Mouse (Mus musculus): Measurements from ENCODE around the gene Wnt5b.

Gene Wnt5b

DNA sequence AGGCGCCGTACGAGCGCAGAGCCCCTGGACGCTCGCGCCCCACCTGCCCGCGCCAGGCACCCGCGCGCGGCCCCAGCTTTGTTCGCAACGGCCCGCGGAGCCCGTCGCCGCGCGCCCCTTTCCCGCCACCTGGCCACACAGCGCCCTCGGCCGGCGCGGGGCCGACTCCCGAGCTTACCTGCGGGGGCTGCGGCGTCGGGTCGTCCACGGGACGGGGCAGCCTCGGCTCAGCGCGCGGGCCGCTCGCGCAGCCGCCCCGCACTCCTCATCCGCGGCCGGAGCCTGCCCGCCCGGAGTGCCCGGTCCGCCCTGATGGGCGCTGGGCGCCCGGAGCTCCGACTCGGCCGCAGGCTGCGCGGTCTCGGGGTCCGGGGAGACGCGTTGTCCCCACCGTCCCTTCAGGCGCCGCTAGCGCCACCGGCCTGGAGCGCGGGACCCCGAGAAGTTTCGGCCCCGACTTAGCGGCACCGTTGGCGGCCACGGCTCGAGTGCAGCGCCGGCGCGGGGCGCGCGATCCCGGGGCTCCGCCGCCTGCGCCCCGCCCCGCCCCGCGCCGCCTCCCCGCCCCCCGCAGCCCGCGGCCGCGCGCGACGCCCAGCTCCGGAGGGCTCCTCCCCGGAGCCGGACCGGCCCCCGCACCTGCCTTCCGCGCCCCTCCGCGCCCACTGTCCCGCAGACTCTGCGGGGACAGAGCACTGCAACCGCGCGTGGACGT lies at the start of gene Wnt5b:
TSS of gene Wnt5b (minus strand) at position 545 of the 715 bp plus-strand sequence.
- DNase-seq (ENCODE audit: low spot score in 2 of 2) = no peak

DNA sequence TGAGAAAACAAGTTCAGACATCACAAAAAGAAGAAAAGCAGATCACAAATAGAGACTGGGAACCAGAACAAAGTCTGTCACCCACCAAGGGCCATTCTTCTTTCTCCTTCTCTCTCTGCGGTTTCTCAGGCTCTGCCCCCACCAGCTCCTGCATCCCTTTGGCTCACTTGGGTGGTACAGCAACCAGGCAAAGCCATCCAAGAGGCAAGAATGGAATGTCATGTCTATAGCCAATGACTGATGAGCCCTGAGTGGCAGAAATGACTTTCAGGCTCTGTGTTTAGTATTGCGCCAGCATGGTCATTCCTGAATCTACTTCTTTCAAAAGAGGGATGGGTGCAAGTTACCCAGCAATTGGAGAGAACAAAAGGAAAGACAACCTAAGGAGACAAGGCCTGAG lies 46.7 kb upstream of the Wnt5b start:
- DNase-seq (ENCODE audit: low spot score in 2 of 2) = no peak

DNA sequence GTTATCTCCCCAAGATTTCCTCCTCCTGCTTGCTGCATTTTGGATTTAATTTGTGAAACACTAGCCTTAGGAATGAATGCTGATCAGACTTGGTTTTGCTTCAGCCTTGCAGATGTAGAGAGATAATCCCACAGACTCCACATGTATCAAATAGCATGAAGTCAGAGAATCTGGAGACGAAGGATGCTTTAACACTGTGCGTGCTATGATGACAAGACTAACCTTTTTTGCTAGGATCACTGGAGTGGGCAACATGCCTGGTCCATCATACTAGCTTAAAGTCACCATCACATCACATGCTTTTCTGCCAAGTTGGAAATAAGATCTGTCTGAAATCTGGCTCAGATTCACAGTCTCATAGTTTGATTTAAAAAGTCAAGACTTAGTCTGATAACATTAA lies 43.8 kb upstream of the Wnt5b start:
- no peak for DNase-seq (ENCODE audit: low spot score in 2 of 2)

DNA sequence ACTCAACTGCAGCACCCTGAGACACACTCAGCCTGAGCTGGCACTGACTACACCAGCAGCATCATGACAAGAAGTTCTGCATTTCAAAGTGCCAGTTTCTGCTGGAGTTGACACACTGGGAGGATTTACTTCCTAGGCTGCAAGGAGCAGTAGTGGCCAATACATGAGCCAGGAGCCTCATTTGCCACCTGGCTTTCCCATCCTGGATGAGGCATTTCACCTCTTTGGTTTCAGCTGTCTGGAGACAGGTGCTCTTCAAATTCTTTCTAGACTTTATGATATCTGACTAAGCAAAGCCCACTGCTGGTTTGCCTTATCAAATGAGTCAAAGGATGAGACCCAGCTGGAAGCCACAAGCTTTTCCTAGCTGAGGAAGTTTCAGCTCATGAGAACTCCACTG lies 43.3 kb upstream of the Wnt5b start:
- DNase-seq (ENCODE audit: low spot score in 2 of 2) = no peak

DNA sequence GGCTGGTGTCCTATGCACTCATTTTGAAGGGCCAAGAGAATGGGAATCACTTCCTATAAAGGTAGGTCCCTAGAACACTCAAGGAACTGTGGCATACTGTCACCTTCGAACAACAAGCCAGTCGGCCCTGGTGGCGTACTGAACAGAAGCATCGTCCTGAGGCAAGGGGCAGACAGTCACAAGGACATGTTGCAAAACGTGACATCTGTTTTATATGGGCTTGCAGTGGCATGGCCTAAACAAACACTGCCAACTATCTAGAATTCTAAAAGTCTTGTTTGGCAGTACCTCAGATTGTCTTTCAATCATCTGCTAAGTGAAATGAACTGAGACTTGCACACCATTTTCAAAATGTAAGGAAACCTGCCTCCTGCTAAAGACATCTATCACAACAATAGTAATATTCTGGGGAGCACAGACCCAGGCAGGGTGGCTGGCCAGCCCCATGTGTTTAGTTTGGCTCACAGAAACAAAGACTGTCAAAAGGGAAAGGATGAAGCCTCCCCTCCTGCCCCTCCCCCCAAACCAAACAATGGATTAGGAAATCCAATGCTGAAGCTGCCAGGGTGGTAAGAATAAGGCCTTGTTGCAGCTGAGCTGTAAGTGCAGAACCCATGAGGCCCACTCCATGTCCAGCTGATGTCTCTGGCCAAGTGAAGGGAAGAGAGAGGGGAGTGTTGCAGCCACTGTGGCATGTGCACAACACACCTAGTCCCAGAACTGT lies 41.7 kb upstream of the Wnt5b start:
- DNase-seq (ENCODE audit: low spot score in 2 of 2) = no peak

DNA sequence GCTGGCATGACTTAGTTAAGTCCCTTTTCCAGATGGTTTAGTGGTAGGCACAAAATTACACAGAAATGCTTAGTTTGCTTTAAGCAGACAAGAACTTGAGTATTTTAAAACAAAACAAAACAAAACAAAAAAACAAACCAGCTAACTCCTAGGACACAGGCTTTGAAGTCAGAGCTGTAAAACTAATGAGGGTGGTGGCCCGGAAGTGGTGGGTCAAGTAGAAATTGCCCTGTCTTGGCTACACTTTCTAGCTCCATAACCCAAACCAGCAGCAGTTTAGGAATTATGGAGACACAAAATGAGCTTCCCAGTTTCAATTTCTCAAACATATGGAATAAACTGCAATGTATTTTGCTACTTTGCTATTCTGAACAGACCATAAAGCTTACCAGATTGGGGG lies 39.9 kb upstream of the Wnt5b start:
- DNase-seq (ENCODE audit: low spot score in 2 of 2) = no peak

DNA sequence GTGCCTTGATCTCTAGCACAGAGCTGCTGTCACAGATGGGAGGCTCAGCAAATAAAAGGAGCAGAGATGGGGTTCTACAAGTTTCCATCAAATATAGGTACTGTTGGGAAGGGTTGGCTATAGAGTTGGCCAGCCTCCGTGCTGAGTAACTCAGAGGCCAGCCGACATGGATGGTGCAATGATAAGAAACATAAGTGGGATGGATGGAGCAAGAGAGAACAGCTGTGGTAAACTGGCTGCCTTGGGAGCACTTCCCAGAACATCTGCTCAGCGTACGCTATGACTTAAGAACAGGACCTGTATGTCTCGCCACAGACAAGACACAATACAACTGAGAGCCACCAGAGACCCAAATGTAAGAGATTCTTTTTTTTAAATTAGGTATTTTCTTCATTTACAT lies 39.0 kb upstream of the Wnt5b start:
- no peak for DNase-seq (ENCODE audit: low spot score in 2 of 2)

DNA sequence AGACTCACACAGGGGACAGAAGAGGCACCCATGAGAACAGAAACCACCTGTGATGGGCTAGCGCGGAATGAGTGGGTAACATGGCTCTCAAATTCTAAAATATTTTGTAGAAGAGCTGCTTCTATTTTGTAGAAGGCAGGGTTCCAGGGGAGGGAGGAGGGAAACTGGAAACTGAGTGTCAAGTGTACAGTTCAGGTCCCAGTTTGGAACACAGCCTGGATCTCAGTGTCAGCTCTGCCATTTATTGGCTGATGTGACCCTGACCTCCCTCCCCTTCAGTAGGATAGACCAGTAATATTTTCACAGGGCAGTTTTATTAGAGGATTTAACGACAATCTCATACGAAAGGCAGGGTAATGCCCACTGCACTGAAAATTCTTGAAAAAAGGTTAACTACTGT lies 32.6 kb upstream of the Wnt5b start:
- no peak for DNase-seq (ENCODE audit: low spot score in 2 of 2)

DNA sequence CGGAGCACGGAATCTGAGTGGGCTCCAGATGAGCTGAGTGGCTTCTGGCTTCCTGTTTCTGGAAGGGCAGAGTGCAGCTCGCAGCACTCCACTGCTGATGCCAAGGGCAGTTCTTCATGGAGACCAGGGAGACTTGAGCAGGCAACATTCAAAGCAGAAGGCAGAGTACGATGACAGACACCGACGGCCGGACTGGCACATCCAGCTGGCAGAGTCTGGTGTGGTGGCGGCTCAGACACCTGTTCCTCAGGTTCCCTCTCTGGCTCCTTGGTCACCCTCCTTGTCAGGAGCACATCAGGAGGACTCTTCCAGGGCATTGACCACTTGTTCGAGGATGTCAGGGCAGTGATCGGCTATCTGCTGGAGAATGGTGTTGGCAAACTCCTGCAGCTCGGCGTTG lies 31.2 kb upstream of the Wnt5b start:
- DNase-seq (ENCODE audit: low spot score in 2 of 2) = no peak

DNA sequence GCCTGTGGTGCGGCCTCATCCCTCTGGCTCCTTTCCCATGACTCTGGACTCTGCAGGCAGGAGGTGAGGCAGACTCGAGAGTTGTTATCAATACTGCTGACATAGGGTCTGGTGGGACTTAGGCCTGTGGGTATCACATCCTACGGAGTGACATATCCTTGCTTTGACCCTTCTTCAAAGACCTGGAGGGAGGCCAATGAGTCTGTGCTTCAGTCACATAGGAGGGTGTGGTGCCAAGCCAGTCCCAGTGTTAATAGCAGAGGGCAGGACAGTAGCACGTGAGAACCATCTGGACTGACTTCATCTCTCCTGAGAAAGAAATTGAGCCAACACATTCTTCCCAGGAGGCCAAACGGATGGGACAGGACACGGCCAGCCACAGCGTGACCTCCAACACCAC lies 28.1 kb upstream of the Wnt5b start:
- DNase-seq (ENCODE audit: low spot score in 2 of 2) = no peak

DNA sequence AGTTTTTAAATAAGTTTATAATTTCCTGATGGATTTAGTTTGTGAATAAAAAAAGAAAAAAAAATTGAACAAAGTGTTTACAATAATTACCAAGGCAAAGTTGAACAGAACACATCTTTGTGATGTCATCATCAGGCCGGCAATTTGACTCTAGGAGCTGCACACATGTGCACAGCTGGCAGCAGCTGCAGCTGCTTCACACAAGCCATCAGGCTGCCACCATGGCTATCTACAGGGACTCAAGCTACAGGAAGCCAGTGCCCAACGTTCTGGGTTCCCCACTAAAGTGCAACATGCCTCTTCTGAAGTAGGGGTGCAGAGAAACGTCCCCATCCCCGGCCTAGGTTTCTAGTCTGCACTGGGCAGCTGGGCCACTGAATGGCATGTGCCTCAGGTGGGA lies 26.6 kb upstream of the Wnt5b start:
- no peak for DNase-seq (ENCODE audit: low spot score in 2 of 2)

DNA sequence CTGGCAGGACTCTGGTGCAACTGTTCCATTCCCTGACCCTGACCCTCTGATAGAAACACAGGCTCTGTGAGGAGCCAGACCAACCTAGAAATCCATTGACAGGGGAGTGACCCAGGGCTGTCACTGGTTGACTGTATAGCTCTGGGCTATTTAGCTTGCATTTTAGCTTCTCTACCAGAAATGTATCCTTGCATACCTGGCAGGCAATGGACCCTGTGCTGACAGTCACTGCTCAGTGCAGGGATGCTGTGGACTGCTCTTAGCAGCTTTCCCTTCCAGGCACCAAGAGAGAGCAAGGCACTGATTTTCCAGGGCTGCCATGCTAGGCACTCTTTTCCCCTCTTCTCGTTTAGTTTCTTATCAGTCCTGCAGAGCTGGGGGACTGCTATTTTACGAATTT lies 24.2 kb upstream of the Wnt5b start:
- DNase-seq (ENCODE audit: low spot score in 2 of 2) = no peak

DNA sequence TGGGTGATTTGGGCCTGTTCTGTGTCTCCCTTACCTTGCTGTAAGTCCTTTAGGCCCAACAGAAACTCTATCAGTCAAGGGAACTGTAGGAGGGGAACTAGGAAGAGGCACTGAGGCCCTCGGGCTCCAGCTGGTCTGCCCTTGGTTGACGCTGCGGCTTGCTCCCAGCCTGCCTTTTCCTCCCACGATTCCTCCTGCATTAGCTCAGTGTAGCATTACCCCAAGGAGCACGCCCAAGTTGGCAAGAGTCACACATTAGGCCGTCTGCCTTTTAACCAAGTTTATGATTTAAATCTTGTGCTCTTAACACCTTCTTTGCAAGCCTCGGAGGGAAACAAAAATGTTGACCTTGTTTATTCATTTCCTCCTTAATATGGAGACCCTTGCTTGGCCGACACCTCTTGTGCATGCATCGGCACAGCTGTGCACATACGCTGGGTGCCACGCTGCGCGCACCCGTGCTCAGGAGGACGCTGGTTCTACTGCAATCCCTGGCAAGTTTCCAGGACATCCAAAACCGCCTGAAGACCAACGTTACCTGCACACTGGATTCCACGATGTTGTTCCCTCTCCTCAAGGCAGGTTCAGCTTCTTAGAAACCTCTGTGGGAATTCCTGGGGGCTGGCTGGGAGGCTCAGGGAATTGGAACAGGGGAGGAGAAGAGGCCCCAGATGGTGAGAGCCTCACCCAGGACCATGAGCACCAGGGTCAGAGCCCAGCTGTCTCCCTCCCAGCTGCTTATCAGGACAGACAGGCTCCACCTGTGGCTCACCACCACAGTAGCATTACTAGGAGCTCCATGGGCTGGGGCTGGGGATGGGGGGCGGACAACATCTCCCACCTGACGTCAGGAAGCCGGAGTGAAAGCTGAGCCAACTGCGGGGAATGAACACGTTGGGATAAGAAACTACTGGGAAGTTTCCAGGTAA lies 21.6 kb upstream of the Wnt5b start:
- DNase-seq (ENCODE audit: low spot score in 2 of 2) = no peak

DNA sequence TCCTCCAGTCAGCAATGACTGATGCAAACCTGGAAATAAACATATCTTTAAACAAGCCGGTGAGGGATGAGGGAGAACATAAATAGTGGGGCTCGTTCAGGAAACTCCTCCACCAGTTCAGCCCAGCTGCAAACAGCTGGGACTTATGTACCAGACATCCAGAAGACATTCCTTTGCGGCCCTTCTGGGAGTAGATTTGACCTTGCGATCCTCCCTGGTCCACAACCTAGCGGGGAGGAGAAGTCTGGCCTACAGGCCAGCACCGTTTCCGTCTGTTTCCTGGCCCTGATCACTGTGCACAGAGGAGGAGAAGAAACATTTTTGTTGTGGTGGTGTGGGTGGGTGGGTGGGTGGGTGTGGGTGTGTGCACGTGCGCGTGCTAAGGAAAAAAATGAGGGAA lies 18.4 kb upstream of the Wnt5b start:
- DNase-seq (ENCODE audit: low spot score in 2 of 2) = no peak

DNA sequence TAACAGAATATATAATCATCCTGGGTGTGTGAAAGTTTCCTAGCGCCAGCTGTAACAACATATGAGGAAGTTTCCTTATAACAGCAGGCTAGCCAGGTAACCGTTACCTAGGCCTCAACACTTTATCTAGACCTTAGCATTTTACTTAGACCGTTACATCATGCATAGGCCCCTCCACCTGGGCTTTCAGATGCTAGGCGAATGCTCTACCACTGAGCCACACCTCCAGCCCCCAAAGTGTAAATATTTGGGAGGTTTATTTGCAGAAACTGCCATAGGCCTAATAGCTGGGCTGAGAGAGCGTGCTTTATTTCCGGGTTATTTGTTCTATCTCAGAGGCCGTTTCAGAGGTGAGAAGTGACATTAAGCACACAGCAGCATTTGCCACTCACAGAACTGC lies 14.7 kb upstream of the Wnt5b start:
- DNase-seq (ENCODE audit: low spot score in 2 of 2) = no peak

DNA sequence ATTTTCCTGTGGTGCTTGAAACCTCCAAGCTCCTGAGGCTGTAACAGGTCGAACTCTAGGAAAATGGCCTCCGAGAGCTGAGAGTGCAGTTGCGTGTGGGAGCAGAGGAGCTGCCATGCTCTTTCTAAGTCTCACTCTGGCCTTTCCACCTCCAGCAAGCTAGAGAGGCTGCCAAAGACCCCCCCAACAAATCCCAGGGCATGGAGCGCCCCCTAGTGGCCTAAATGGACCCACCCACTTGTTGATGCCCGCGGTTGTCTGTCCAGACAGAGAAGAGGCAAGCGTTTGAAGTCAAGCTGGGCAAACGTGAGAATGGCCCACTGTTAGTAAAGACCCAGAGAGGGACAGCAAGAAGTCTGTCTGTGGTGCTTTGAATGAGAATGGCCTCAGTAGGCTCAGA lies 10.3 kb upstream of the Wnt5b start:
- DNase-seq (ENCODE audit: low spot score in 2 of 2) = no peak

DNA sequence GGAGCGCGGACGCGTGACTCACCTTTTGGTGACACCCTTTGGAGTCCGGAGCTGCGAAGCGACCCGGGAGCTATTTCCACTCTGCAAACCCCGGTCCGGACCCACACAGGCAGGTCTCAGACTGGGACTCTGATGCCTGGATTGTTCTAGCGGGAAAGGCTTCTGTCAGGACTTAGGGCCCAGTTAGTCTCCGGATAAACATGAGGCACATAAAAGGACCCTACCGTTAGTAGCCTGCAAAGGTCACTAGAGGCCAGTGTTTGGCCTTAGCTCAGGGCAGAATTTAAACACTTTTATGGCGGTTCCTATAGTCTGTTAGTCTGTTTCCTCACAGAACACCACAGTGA lies 344 bp upstream of the Wnt5b start:
- DNase-seq (ENCODE audit: low spot score in 2 of 2) = no peak

DNA sequence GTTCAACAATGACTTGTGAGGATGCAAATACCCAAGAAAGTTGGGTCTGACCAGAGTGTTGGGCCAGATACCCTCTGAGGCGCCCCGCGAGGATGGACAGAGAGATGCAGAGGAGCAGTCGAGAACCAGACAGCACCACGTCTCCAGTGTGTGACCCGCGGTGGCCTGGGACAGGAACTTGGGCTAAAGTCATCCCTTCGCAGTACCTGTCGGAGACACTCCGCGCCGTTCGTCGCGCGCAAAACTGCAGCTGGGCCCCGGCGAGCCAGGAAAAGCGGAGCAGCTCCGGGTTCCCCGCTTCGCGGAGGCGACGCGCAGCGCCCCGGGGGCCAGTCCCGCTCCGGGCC lies 718 bp downstream of the Wnt5b start:
- DNase-seq (ENCODE audit: low spot score in 2 of 2) = no peak

DNA sequence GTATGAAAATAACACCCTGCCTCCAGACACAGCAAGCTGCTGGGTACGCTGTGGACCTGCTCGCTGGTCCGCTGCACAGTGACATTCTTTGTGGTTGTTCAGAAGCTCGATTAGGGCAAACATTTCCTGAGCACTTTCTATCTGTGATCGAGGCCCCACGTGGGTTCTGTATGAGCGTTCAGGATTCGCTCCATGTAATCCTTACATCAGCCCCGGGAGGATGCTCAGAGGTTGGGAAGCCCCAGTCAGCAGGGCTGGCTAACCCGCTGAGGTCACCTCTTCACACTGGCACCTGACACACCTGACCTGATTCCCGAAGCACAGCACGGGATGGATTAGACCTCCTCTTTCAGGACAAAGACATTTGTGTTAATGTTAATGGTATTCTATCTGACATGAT lies 8.3 kb downstream of the Wnt5b start:
- no peak for DNase-seq (ENCODE audit: low spot score in 2 of 2)

DNA sequence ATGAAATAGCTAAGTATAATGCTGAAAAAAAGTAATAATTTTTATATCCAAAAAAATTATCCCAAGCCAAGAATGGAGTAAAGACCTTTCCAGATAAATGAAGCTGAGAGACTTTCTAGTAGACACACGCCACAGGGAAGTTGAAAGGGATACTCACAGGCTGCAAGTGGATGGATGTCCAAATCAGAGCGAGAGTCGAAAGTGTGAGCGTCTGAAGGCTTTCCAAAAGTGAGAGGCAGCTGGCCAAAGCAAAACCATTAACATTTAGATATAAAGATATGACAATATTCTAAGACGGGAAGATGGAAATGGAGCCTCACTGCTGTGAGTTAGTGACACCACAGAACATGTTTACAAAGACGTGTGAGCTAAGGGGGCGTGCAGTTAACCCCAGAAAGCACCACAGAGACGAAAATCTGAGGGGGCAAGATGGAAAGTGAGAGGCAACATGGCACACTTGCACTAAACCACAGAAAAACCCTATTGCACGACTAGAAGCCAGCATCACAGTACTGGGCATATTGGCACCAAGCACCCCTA lies 10.9 kb downstream of the Wnt5b start:
- no peak for DNase-seq (ENCODE audit: low spot score in 2 of 2)

DNA sequence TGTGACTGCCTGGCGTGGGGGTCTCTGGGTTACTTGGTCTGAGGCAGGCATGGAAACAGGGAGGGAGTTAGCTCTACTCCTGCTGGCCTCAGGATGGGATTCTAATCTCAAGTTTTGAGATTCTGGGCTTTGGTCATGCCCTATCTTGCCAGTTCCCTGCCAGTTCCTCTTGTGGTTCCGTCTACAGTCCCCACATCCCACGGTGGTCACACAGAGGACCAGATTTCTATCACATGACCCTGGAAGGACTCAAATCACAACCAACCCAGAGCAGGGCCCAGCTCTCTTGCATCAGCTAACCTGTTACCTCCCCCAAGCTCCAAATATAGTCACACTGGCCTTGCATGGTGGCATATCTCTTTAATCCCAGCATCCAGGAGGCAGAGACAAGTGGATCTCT lies 14.5 kb downstream of the Wnt5b start:
- no peak for DNase-seq (ENCODE audit: low spot score in 2 of 2)

DNA sequence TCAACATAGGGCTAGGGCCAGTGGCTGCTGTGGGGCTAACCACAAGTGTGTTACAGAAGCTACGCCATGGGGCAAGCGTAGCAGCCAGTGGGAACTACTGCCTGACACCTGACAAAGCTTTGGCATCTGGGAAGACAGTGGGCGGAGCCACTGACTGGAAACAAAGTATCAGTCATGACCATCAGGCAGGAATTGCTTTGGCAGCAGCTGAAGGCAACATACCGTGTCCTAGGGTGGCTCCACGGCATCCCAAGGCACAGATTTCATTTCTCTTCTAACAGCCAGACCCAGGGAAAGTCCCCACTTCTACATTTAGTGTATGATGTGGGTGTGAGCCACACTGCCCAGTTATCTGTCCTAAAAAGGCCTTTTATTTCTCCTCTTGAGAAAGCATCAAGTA lies 17.6 kb downstream of the Wnt5b start:
- no peak for DNase-seq (ENCODE audit: low spot score in 2 of 2)

Measured in natural killer cell, adult 2 months (primary cell).